Mouse (Mus musculus) gastrocnemius, postnatal 14 days (tissue): ENCODE results near the gene Pdzd9. TPM values are rescaled to one million over a fixed set of nuclear protein-coding genes. Genes with fewer than 3 reads are reported as not detected.

ENCODE experiments used
- DNase-seq: peaks from one replicate; pipeline ENCODE4 v3.0.0; 2021; ENCODE audit warnings: mixed read lengths
- intact Hi-C: fragments of 180-260 bp; cut with DNase I; formaldehyde crosslinking; loops from one replicate; pipeline ENCODE4 v1.15.1; 2025; ENCODE audit warnings: low total_unique reads
- total RNA-seq, 2 experiments: library from RNA; stranded (reverse); gene quantifications; 2 replicates each; pipeline ENCODE4 v1.2.3; 2021

Gene Pdzd9
- total RNA-seq, 2 experiments from 2014 or later: 0.13 TPM; not detected in 1

- intact Hi-C loops: no loop called here
Measured at GRCm38 (mm10) chr7:120647849-120648248, 22.3 kb downstream of the Pdzd9 start.

GRCm38 (mm10) chr7:120643217-120643616 lies 26.9 kb downstream of the Pdzd9 start:
- DNase-seq: no peak
- intact Hi-C loops: no loop called here

More at GRCm38 (mm10) chr7:120647849-120648248, 22.3 kb downstream of the Pdzd9 start:
- no peak for DNase-seq

- DNase-seq: no peak
- intact Hi-C loops: no loop called here
Measured at GRCm38 (mm10) chr7:120635821-120636220, 34.3 kb downstream of the Pdzd9 start.

GRCm38 (mm10) chr7:120635362-120635781 lies 34.8 kb downstream of the Pdzd9 start:
- intact Hi-C loops: no loop called here
- DNase-seq: no peak

GRCm38 (mm10) chr7:120634711-120635361 lies 35.3 kb downstream of the Pdzd9 start, which contains the start of gene Uqcrc2:
Uqcrc2 (plus strand) TSS chr7:120635176.
- DNase-seq: peak; percentile 88
- intact Hi-C loops: no loop called here

- DNase-seq: no peak
- intact Hi-C loops: no loop called here
Measured at GRCm38 (mm10) chr7:120634301-120634700, 35.8 kb downstream of the Pdzd9 start.

- intact Hi-C loops: no loop called here
- no peak for DNase-seq
Measured at GRCm38 (mm10) chr7:120632518-120632917, 37.6 kb downstream of the Pdzd9 start.

- no peak for DNase-seq
- intact Hi-C loops: no loop called here
Measured at GRCm38 (mm10) chr7:120620841-120621240, 49.3 kb downstream of the Pdzd9 start.

- no peak for DNase-seq
- intact Hi-C loops: no loop called here
Measured at GRCm38 (mm10) chr7:120620075-120620771, 49.9 kb downstream of the Pdzd9 start.

Other genes starting within 250 kb of the Pdzd9 start
- gene Uqcrc2, start 35.2 kb downstream of the Pdzd9 start, total RNA-seq: 100 to 1,000 TPM; 471 to 589 TPM
- 10 to 100 TPM; 16.1 to 20.9 TPM for gene Mosmo, start 7.3 kb upstream of the Pdzd9 start, total RNA-seq
- under 1 TPM; 0.41 to 0.80 TPM for gene Vwa3a, start 69.0 kb upstream of the Pdzd9 start, total RNA-seq
- gene Gm5737, start 142.0 kb upstream of the Pdzd9 start, total RNA-seq: under 1 TPM; 0.49 to 0.60 TPM
- 10 to 100 TPM; 50.3 to 61.8 TPM for gene Eef2k, start 172.5 kb upstream of the Pdzd9 start, total RNA-seq
- gene Polr3e, start 247.4 kb upstream of the Pdzd9 start, total RNA-seq: 10 to 100 TPM; 12.3 TPM